Mouse (Mus musculus) CH12.LX (cell line): Measurements from ENCODE around the gene Gm10295. TPM values are rescaled to one million over a fixed set of nuclear protein-coding genes. Genes with fewer than 3 reads are reported as not detected.

Source experiments
- DNase-seq: peaks from one replicate; pipeline ENCODE4 v3.0.0-alpha.2; 2013; ENCODE audit errors: extremely low read depth
- H3K27ac ChIP-seq: 2 replicates; pipeline ENCODE4 v1.5.1; 2012; ENCODE audit warnings: low read depth, mild to moderate bottlenecking, control low read depth, moderate library complexity; ENCODE audit not compliant: insufficient read depth
- H3K27me3 ChIP-seq: replicated peaks from 2 replicates; pipeline ENCODE3; 2012; ENCODE audit warnings: inconsistent platforms
- H3K36me3 ChIP-seq, 2 experiments: replicated peaks in 1 of 2; 2 replicates each; pipeline versions ENCODE3 to v1.6.1; 2012; ENCODE audit warnings: inconsistent platforms in 1 of 2, low read length in 1 of 2, mild to moderate bottlenecking in 1 of 2, mixed read lengths in 1 of 2, moderate library complexity in 1 of 2; ENCODE audit not compliant: control insufficient read depth in 1 of 2, insufficient read depth in 1 of 2
- H3K4me1 ChIP-seq, 2 experiments: 2 replicates each; pipeline ENCODE4 v1.6.1; 2012; ENCODE audit warnings: inconsistent platforms in 1 of 2, moderate library complexity in 1 of 2; ENCODE audit not compliant: insufficient read depth in 2 of 2, control insufficient read depth in 1 of 2
- H3K4me2 ChIP-seq: 2 replicates; pipeline ENCODE4 v1.6.1; 2012; ENCODE audit warnings: low read depth, mild to moderate bottlenecking, control low read depth; ENCODE audit not compliant: poor library complexity, insufficient read depth, severe bottlenecking
- H3K4me3 ChIP-seq, 3 experiments: fragments of 150-350 bp in 1 of 3; sonication (generic) in 1 of 3; replicated peaks in 1 of 3; 2 replicates each; pipeline versions ENCODE3 to v1.5.1; 2011 to 2012; ENCODE audit warnings: low read depth in 2 of 3, low read length in 2 of 3, mild to moderate bottlenecking in 2 of 3, moderate library complexity in 2 of 3, control low read depth in 1 of 3, improper control_type of control experiment in 1 of 3, inconsistent platforms in 1 of 3, mixed read lengths in 1 of 3; ENCODE audit not compliant: poor library complexity in 1 of 3
- H3K79me2 ChIP-seq: replicated peaks from 2 replicates; pipeline ENCODE4 v1.6.1; 2012; ENCODE audit warnings: mild to moderate bottlenecking, moderate library complexity; ENCODE audit not compliant: control insufficient read depth, poor library complexity, insufficient read depth, severe bottlenecking; ENCODE audit errors: extremely low read depth
- H3K9ac ChIP-seq: 2 replicates; pipeline ENCODE4 v1.6.1; 2012; ENCODE audit warnings: low read depth, mild to moderate bottlenecking, control low read depth, moderate library complexity; ENCODE audit not compliant: insufficient read depth
- H3K9me3 ChIP-seq: replicated peaks from 2 replicates; pipeline ENCODE3; 2012; ENCODE audit warnings: low read length, inconsistent platforms, mixed read lengths
- BHLHE40 ChIP-seq: IDR thresholded peaks from 2 replicates; pipeline ENCODE4 v1.6.1; 2011; ENCODE audit warnings: mild to moderate bottlenecking, low read depth, low read length, improper control_type of control experiment
- CHD2 ChIP-seq: IDR thresholded peaks from 2 replicates; pipeline ENCODE4 v1.6.1; 2011; ENCODE audit warnings: low read length, improper control_type of control experiment
- CTCF ChIP-seq, 2 experiments: IDR thresholded peaks in 1 of 2; conservative IDR thresholded peaks in 1 of 2; 2 replicates each; pipeline ENCODE4 v1.5.1; 2011 to 2012; ENCODE audit warnings: low read depth in 2 of 2, low read length in 2 of 2, improper control_type of control experiment in 1 of 2, inconsistent platforms in 1 of 2, mild to moderate bottlenecking in 1 of 2, moderate library complexity in 1 of 2
- E2F4 ChIP-seq: IDR thresholded peaks from 2 replicates; pipeline ENCODE4 v1.6.1; 2011; ENCODE audit warnings: low read depth, low read length, improper control_type of control experiment; ENCODE audit not compliant: insufficient replicate concordance
- EP300 ChIP-seq: IDR thresholded peaks from 2 replicates; pipeline ENCODE4 v1.6.1; 2011; ENCODE audit warnings: low read length, improper control_type of control experiment
- ETS1 ChIP-seq: conservative IDR thresholded peaks from 2 replicates; pipeline ENCODE4 v1.6.1; 2012; ENCODE audit warnings: low read depth, mild to moderate bottlenecking, inconsistent platforms, low read length, improper control_type of control experiment, moderate library complexity
- IRF4 ChIP-seq: IDR thresholded peaks from 2 replicates; pipeline ENCODE4 v1.6.1; 2014; ENCODE audit warnings: low read depth, mild to moderate bottlenecking, inconsistent platforms, low read length, improper control_type of control experiment
- MEF2A ChIP-seq: IDR thresholded peaks from 2 replicates; pipeline ENCODE4 v1.6.1; 2014; ENCODE audit warnings: low read depth, mild to moderate bottlenecking, inconsistent platforms, low read length, improper control_type of control experiment, borderline replicate concordance
- TBP ChIP-seq: conservative IDR thresholded peaks from 2 replicates; pipeline ENCODE4 v1.6.1; 2011; ENCODE audit warnings: low read depth, low read length, improper control_type of control experiment
- USF1 ChIP-seq: IDR thresholded peaks from 2 replicates; pipeline ENCODE4 v1.6.1; 2014; ENCODE audit warnings: low read depth, mild to moderate bottlenecking, inconsistent platforms, low read length, improper control_type of control experiment
- ZMIZ1 ChIP-seq: IDR thresholded peaks from 2 replicates; pipeline ENCODE4 v1.6.1; 2012; ENCODE audit warnings: low read depth, mild to moderate bottlenecking, inconsistent platforms, low read length, improper control_type of control experiment
- dilution Hi-C: fragments of 300-500 bp; cut with MboI; formaldehyde crosslinking; loops from 2 replicates; pipeline ENCODE4 v1.14.3; 2020; ENCODE audit warnings: low sequenced_read_pairs; ENCODE audit not compliant: extremely low pct_unique_long_range_greater_than_20kb, extremely low pct_ligation_motif_present
- in situ Hi-C: fragments of 300-500 bp; cut with MboI; formaldehyde crosslinking; loops from 3 replicates; pipeline ENCODE4 v1.14.3; 2019; ENCODE audit warnings: low sequenced_read_pairs, low pct_ligation_motif_present, low pct_unique_long_range_greater_than_20kb, mixed read lengths
- polyA plus RNA-seq: library from polyadenylated mRNA; unstranded; fragments of >175 nt; gene quantifications from 2 replicates; pipeline ENCODE4 v1.2.1, GENCODE M21; 2012; ENCODE audit warnings: low read depth; ENCODE audit not compliant: insufficient read length
- total RNA-seq, 2 experiments: library from RNA; depleted of rRNA; stranded (reverse); fragments of 300-350 nt in 1 of 2; fragments of >200 nt in 1 of 2; gene quantifications; 2 replicates each; pipeline ENCODE4 v1.2.3; 2012 to 2014

The Gm10295 gene
- total and polyA plus RNA-seq, 3 experiments = not detected

GRCm38 (mm10) chr7:71379826-71380825, 28.8 kb upstream of the Gm10295 start:
- Histone ChIP-seq H3K27ac (no peak overlapping the region), H3K9ac (no peak overlapping the region)
- TF ChIP-seq ETS1 = no peak
- no peak for TF ChIP-seq MEF2A
- TF ChIP-seq TBP = no peak
- no peak for TF ChIP-seq USF1
- no peak for TF ChIP-seq ZMIZ1
- no peak for TF ChIP-seq BHLHE40
- no peak for TF ChIP-seq EP300
- TF ChIP-seq CHD2 = no peak
- TF ChIP-seq IRF4 = no peak
- TF ChIP-seq, all 38 proteins: peak for 0
- no peaks in the 10 kb centered on the region for H3K27me3 ChIP-seq
- in situ Hi-C loops = no loop called here
- DNase-seq = no peak
- no peak overlapping the region for H3K4me3 ChIP-seq
- no peaks in the 10 kb centered on the region for H3K79me2 ChIP-seq
- H3K9me3 ChIP-seq = peaks cover 66% of the 10 kb centered on the region
- no peaks in the 10 kb centered on the region for H3K4me1 ChIP-seq
- dilution Hi-C loops = no loop called here
- no peak overlapping the region for H3K4me2 ChIP-seq
- H3K36me3 ChIP-seq = no peaks in the 10 kb centered on the region

- no peak for DNase-seq
- no peak overlapping the region for H3K4me3 ChIP-seq
- H3K4me1 ChIP-seq = no peaks in the 10 kb centered on the region
- H3K79me2 ChIP-seq = no peaks in the 10 kb centered on the region
- dilution Hi-C loops = no loop called here
- H3K4me2 ChIP-seq = no peak overlapping the region
- H3K9ac ChIP-seq = no peak overlapping the region
- no peaks in the 10 kb centered on the region for H3K27me3 ChIP-seq
- H3K9me3 ChIP-seq = peaks cover 69% of the 10 kb centered on the region
- H3K36me3 ChIP-seq = no peaks in the 10 kb centered on the region
- peak in 1 of 2 experiments; percentile 8; a peak in 1 of 4 replicates for TF ChIP-seq CTCF (conservative IDR thresholded peaks at IDR 0.05 in 1 of 2, IDR thresholded peaks at IDR 0.05 in 1 of 2; ENCODE audit: low read depth in 2 of 2, low read length in 2 of 2)
- no peak for TF ChIP-seq E2F4
- TF ChIP-seq, all 38 proteins: peak for 1
- H3K27ac ChIP-seq = no peak overlapping the region
- in situ Hi-C loops = no loop called here
Observed at GRCm38 (mm10) chr7:71378812-71379760, 27.8 kb upstream of the Gm10295 start.
